Mouse (Mus musculus): ENCODE results near the gene Gm4788.
"Not testable (repeated sequence)": the region's sequence is repeated elsewhere in the genome, so short reads cannot be mapped to it uniquely, and the experiment has no call there.

Gm4788 gene

GRCm38 (mm10) chr1:139781143-139781542 is at the start of gene Gm4788:
Gene Gm4788 (minus strand): TSS chr1:139781243.
- no peak for DNase-seq

DNA sequence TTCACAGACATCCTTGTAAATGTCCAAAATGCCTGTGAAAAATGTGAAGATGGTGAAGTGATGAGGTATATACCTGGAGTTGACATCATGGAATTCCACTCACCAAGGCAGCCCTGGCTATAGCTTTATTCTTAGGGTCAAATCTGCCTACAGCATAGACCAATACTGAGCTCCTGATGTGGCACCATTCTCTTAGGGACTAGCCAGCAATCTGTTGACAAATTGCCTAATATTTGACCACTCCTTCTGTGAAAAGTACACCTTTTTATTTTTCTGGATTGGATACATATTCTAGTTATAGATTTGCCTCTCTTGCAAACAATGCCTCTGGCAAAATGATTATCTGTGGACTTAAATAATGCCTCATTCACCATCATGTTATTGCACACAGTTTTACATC is 27.6 kb upstream of the Gm4788 start:
- no peak for DNase-seq

GRCm38 (mm10) chr1:139769913-139770312 is 11.1 kb downstream of the Gm4788 start:
- not testable (repeated sequence) for DNase-seq

GRCm38 (mm10) chr1:139716681-139717080 is 64.4 kb downstream of the Gm4788 start:
- not testable (repeated sequence) for DNase-seq

DNA sequence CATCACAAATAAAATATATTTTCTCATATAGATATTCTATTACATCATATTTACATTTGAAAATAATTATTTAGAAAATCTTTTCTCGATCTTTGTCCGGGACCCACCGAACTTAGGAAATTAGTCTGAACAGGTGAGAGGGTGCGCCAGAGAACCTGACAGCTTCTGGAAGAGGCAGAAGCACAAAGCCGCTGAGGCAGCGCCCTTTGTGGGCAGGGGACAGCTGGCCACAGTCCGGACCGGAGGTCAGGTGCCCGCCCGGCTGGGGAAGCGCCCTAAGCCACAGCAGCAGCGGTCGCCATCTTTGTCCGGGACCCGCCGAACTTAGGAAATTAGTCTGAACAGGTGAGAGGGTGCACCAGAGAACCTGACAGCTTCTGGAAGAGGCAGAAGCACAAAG is 64.8 kb downstream of the Gm4788 start:
- DNase-seq: not testable (repeated sequence)

- not testable (repeated sequence) for DNase-seq
Observed at GRCm38 (mm10) chr1:139649921-139650320, 131.1 kb downstream of the Gm4788 start.

Data from lung, postnatal 10 days (tissue).